Mouse (Mus musculus) ES-Bruce4 (cell line): ENCODE measurements at regions not wholly inside any gene's neighbourhood (a gene's known extent, or its start where the extent isn't known, plus 50 kb on each side); places are given as distances from the start of the nearest gene placed in this dataset.

Experiments
- H3K27ac ChIP-seq: 2 replicates; pipeline ENCODE4 v1.5.1; 2012; ENCODE audit warnings: low read length, inconsistent platforms; ENCODE audit not compliant: insufficient read depth
- H3K27me3 ChIP-seq: 2 replicates; pipeline ENCODE4 v1.6.1; 2012; ENCODE audit warnings: mild to moderate bottlenecking, low read length, inconsistent platforms; ENCODE audit not compliant: control insufficient read depth, poor library complexity, insufficient read depth, severe bottlenecking
- H3K36me3 ChIP-seq: 2 replicates; pipeline ENCODE4 v1.6.1; 2012; ENCODE audit warnings: inconsistent platforms, mild to moderate bottlenecking, low read length, moderate library complexity; ENCODE audit not compliant: control insufficient read depth, poor library complexity, insufficient read depth, severe bottlenecking
- H3K4me1 ChIP-seq: one replicate; pipeline ENCODE4 v1.8.1; 2011; ENCODE audit warnings: low read length; ENCODE audit not compliant: control insufficient read depth, insufficient read depth
- H3K4me3 ChIP-seq: 2 replicates; pipeline ENCODE4 v1.5.1; 2011; ENCODE audit warnings: low read depth, mild to moderate bottlenecking, low read length
- H3K9ac ChIP-seq: 2 replicates; pipeline ENCODE4 v1.6.1; 2012; ENCODE audit warnings: low read depth, mild to moderate bottlenecking, inconsistent platforms; ENCODE audit not compliant: poor library complexity, severe bottlenecking
- H3K9me3 ChIP-seq: replicated peaks from 2 replicates; pipeline ENCODE4 v1.6.1; 2012; ENCODE audit warnings: mild to moderate bottlenecking, low read length, inconsistent platforms; ENCODE audit not compliant: control insufficient read depth, poor library complexity, insufficient read depth, severe bottlenecking
- CTCF ChIP-seq: IDR thresholded peaks from one replicate; pipeline ENCODE4 v1.8.1; 2011; ENCODE audit warnings: low read depth, low read length
- EP300 ChIP-seq: IDR thresholded peaks from 2 replicates; pipeline ENCODE4 v1.6.1; 2011; ENCODE audit warnings: low read depth, low read length; ENCODE audit not compliant: insufficient read depth
- POLR2A ChIP-seq: IDR thresholded peaks from one replicate; pipeline ENCODE4 v1.8.1; 2011; ENCODE audit warnings: low read length; ENCODE audit not compliant: insufficient read depth

GRCm38 (mm10) chr9:116337446-116338010 is 162.4 kb upstream of the Tgfbr2 start:
- TF ChIP-seq EP300 (no peak), POLR2A (no peak), CTCF (no peak)
- no peaks in the 10 kb centered on the region for H3K36me3 ChIP-seq
- H3K4me3 ChIP-seq = no peak overlapping the region
- no peak overlapping the region for H3K27ac ChIP-seq
- no peaks in the 10 kb centered on the region for H3K9me3 ChIP-seq
- H3K27me3 ChIP-seq = no peaks in the 10 kb centered on the region
- H3K9ac ChIP-seq = no peak overlapping the region
- no peaks in the 10 kb centered on the region for H3K4me1 ChIP-seq

GRCm38 (mm10) chr9:116335561-116336478 is 160.7 kb upstream of the Tgfbr2 start:
- H3K4me1 ChIP-seq = no peaks in the 10 kb centered on the region
- no peak overlapping the region for H3K9ac ChIP-seq
- no peaks in the 10 kb centered on the region for H3K27me3 ChIP-seq
- H3K9me3 ChIP-seq = no peaks in the 10 kb centered on the region
- H3K4me3 ChIP-seq = no peak overlapping the region
- H3K27ac ChIP-seq = no peak overlapping the region
- H3K36me3 ChIP-seq = no peaks in the 10 kb centered on the region
- TF ChIP-seq POLR2A (no peak), CTCF (no peak), EP300 (no peak)

DNA sequence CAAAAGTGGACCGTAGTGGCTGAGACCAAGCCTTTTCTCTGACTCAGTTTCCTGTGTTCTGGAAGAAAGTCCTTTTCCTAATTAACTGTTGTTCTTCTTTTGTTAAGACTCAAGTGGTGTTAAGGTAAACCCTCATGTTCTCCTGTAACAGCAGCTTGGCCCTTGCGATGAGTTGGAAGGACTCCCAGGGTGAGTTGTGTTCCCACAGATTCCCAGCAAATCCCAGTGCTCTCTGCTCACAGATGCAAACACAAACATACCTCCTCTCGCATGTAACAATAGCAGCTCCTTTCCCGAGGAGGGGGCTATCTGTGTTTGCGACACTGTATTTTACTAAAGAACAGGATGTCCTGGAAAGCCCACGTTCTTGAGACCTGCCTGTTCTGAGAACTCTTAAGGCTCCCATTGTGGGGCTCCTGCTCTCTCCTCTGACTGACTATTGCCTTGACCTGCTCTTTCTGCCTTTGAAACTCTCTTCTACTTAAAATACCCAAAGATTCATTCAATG is 158.8 kb upstream of the Tgfbr2 start:
- no peak for TF ChIP-seq CTCF
- TF ChIP-seq EP300 = no peak
- no peak for TF ChIP-seq POLR2A
- Histone ChIP-seq H3K9ac (no peak overlapping the region), H3K4me3 (no peak overlapping the region), H3K4me1 (no peaks in the 10 kb centered on the region), H3K27ac (no peak overlapping the region), H3K36me3 (no peaks in the 10 kb centered on the region), H3K9me3 (no peaks in the 10 kb centered on the region), H3K27me3 (no peaks in the 10 kb centered on the region)

GRCm38 (mm10) chr9:116332485-116333118 is 157.4 kb upstream of the Tgfbr2 start:
- Histone ChIP-seq H3K4me3 (no peak overlapping the region), H3K27me3 (no peaks in the 10 kb centered on the region), H3K9me3 (no peaks in the 10 kb centered on the region), H3K9ac (no peak overlapping the region), H3K36me3 (no peaks in the 10 kb centered on the region), H3K27ac (no peak overlapping the region), H3K4me1 (no peaks in the 10 kb centered on the region)
- TF ChIP-seq CTCF (no peak), POLR2A (no peak), EP300 (no peak)

- Histone ChIP-seq H3K9me3 (no peaks in the 10 kb centered on the region), H3K9ac (no peak overlapping the region), H3K27me3 (no peaks in the 10 kb centered on the region), H3K27ac (no peak overlapping the region), H3K4me1 (no peaks in the 10 kb centered on the region), H3K4me3 (no peak overlapping the region), H3K36me3 (no peaks in the 10 kb centered on the region)
- TF ChIP-seq EP300 = no peak
Observed at GRCm38 (mm10) chr9:116331406-116331805, 156.2 kb upstream of the Tgfbr2 start.
